Mouse (Mus musculus) adrenal gland, postnatal 14 days (tissue): ENCODE measurements at regions not wholly inside any gene's neighbourhood (a gene's known extent, or its start where the extent isn't known, plus 50 kb on each side); places are given as distances from the start of the nearest gene placed in this dataset.

Experiments used
- DNase-seq: peaks from one replicate; pipeline ENCODE4 v3.0.0; 2021; ENCODE audit warnings: mixed read lengths

DNA sequence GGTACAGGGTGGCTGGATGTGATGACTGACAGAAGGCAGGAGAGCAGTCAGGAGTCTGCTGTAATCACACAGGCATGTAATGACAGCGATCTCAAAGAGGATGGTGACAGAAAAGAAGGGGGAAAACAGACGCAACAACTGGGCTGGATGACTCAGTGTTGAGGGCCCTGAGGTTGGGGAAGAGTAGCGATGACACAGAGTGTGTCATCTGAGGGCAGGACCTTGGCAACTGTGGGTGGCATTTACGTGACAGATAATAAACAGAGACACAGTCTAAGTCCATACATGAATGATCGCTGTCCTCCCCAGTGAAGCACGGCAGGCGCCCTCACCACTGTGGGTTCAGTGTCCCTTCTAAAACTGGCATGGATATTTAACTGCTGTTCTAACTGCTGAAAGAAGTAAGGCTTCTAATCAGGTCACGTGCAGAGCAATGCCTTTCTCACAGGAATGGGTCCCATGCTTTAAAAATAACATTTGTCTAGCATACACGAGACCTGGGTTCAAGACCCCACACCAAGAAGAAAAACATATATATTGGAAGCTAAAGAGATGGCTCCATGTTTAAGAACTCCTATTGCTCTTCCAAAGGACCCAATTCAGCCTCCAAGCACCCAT is 163.8 kb upstream of the Zfp703 start:
- peak; percentile 81 for DNase-seq

DNA sequence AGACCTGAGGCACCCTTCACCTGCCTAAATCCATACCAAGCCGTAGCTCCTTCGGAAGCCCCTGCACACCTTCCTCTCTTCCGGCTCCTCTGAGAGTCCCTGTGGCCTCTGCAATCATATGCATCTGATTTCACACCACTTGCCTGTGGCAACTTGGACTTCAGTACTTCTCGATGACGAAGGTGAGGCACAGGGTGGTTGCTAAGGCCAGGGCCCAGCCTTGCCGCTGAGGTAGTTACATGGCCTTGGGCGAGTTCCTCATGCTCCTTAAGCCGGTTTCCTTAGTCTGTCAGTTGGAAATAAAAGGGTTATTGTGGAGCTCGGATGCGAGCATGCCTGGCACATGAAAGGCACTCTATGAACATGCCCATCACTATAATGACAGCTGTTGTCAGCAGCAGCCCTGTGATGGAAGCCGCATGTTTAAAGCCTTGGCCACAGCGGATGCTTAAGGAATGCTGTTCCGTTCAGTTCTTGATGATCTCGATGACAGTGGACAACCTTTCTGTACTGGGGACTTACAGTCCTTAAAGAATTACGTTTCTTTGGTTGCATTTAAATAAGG is 162.0 kb upstream of the Zfp703 start:
- no peak for DNase-seq

DNA sequence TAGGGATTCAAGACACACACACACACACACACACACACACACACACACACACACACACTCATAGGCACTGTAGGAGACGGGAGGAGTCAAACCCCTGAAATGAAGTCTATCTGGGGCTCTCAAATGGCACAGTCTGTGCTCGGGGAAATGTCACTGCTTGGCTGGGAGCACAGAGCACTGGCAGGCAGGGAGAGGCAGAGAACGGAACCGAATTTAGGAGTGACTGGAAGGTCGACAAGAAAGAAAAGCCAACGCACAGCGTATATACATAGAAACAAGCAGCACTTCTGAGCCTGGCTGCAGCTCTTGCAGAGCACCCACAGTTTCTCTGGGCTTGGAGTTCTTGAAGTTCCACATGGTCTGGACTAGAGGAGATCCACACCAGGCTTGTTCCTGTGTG is 160.1 kb upstream of the Zfp703 start:
- DNase-seq, result no peak

DNA sequence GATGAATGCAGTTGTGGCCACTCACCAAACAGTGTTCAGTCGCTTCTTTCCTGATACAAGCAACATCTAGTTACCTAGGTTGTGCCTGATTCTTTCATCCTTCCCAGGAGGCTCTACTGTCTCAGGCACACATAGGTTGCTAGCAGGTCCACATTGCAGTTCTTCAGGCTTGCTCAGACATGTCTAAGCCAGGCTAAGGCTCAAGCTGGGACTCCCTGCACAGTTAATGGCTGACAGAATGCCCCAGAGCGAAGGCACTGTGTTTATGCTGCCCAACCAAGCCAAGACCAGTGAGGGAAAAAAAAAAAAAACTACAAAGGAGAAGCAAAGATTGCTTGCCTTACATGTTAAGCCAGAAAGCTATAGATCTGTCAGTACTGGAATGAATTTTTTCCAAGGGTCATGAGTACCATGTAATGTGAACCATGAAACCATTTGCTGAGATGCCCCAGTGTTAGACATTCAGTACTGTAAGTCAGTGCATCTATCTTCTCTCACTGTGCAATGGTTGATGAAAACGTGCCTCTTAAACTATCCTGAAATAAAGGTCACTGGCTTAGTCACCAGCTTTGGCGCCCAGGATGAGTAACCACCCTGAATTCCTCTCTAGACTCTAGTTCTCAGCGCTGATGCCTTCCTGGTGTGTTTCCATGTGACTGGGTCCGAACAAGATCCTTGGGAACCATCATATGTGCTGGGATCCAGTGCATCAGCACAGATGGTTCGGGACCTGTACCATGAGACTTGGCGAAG is 152.8 kb upstream of the Zfp703 start:
- peak; percentile 71 for DNase-seq

DNA sequence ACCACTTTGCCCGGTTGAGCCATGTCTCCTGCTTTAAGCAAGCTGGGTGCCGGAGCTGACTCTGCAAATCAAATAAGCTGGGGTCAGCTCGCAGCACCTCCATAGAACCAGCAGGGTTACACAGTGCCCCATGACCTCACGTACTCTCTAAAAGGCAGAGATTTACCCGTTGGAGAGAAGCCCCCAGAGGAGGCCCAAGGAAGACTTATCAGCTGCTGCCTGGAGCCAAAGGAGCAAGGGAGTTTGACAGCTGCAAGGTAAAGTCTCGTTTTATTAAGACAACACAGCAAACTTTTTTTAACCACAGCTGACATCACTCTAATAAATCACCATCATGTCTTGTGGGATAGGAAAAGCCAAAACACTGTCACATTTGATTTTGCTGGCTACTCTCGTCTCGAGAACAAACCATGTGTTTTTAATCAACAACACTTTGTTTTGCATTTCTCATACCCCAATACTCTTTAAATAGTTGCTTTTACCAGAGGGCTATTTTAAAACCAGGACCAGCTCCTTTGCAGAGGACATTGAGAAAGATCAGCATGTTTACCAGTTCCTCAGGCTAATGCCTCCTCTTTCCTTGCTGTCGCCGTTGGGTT is 148.7 kb upstream of the Zfp703 start:
- no peak for DNase-seq

DNA sequence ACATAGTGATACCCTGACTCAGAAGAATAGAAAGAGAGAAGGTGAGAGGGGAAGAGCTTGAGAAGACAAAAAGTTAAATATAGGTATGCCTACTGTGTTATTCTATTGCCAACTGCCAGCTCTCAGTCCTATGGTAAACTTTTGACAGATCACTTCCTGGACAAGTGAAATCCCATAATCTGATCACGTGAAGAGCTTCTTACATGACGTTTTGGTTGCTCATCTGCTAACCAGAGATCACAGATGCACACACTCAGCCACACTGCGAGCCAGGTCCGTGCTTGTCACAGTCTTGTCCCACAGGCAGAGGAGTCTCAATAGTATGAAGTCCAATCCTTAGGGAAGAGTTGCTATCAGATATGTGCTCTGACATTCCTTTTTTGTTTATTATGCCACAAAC is 147.8 kb upstream of the Zfp703 start:
- no peak for DNase-seq

DNA sequence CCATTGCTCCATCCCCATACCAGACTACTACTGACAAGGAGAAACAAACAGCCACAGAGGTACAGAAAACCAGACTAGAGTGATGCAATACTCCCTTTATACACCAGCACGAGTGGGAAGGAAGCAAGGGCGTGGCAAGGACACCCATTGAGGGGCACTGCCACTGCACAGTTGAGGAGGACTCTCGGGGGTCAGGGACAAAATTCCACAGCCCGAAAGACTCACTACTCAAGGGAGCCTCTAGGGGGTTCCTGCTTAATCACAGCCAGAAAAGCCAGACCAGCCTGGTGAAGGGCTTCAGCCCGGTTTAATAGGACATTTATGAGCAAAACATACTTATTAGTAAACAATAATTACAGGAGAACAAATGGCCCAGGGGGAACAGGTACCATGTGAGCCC is 146.0 kb upstream of the Zfp703 start:
- peak; percentile 37 for DNase-seq

DNA sequence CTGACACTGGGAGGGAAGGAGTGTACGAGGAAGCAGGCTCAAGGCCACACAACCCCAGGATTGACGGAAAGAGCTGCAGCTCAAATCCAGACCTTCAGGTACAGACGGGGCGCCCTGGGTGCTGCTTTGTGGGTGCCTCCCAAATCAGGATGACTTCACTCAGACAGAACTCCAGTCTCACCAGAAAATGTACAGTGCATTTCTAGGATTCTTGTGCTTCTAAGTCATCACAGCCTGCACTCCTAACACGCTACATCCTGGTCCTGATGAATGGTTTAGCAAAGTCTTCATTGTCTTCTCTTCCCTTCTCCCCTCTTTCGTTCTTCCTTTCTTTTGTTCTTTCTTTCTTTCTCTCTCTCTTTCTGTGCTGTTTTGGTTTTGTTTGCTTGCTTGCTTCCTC is 145.3 kb upstream of the Zfp703 start:
- no peak for DNase-seq

DNA sequence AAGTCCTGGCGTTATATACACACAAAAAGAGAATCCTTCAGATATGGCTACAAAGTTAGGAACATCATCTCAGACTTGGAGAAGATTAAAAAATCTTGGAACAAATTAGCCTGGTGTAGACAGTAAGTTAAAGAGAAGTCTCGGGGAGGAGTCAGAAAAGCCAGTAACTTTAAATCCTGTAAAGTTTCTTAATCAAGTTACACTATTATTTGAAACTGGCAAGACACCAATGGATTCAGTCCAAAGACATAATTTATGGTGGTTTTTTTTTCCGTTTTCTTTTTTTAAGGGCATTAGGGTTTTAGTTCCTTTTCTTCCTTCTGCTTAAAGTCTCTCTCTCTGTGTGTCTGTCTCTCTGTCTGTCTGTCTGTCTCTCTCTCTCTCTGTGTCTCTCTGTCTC is 144.6 kb upstream of the Zfp703 start:
- no peak for DNase-seq

DNA sequence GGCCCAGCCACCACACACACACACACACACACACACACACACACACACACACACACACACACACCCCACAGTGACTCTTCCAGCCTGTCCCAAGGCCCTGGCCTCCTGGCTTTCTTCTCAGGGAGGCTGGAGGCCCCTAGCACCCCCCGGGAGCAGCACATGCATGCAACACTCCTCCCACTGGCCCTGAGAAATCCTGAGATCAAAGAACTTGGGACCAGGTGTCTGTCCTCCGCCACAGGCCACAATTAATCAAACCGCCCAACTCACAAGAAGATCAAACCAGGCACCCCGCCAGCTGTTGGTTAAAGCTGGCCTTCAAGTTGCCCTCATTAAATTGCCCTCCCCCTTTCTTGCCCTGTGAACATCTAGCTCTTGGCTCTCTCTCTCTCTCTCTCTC is 143.8 kb upstream of the Zfp703 start:
- DNase-seq, result peak; percentile 94

DNA sequence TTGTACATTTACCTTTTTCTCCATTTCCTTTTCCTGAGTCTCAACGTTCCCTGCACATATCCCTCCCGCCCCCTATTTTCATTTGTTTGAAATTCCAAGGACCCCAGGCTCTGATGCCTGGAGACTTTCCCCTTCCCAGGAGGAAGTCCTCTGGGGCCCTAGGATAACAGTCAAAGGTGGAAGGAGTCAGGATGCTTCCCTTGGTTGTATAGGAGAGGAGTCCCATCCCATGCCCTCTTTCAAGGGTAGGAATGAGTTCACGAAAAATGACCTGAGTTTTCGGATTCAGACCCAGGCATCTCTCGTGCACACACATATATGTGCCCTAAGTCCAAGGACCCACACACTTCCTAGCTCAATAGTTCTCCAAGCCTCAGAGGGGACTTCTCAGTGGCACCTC is 143.3 kb upstream of the Zfp703 start:
- no peak for DNase-seq

DNA sequence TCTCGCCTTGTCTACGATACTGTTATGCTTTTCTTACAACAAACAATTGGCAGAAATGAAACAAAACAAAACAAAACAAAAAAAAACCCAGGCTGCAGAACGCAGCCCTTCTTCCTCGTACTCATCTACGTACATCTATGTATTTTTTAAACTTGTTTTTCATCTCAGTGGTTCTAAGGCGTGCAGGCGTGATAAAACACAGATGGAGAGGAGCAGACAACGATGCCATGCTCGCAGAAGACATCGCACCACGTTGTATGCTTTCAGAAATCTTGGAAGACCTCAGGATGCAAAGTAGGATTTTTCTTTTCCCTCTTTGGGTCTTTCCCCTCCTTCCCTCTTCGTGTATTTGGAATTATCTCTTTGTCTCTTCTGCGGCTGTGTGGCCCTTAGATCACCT is 142.5 kb upstream of the Zfp703 start:
- no peak for DNase-seq

DNA sequence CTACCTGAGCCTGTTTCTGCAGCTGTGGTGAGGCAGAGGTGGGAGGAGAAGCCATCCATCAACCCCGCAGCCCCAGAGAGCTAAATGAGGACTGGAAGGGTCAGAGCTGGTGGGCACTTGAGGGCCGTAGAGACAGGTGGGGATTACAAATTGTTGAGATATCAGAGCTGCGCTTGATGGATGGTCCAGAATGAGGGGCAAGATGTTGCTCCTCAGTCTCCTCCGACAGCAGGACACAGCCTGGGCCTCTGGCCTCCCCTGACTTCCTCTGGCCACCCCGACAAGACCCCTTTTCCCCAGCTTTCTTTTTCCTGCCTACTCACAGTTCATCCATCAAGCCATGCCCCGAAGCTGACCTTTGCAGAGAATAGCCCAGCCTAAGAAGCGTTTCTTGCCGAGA is 142.0 kb upstream of the Zfp703 start:
- DNase-seq, result no peak

DNA sequence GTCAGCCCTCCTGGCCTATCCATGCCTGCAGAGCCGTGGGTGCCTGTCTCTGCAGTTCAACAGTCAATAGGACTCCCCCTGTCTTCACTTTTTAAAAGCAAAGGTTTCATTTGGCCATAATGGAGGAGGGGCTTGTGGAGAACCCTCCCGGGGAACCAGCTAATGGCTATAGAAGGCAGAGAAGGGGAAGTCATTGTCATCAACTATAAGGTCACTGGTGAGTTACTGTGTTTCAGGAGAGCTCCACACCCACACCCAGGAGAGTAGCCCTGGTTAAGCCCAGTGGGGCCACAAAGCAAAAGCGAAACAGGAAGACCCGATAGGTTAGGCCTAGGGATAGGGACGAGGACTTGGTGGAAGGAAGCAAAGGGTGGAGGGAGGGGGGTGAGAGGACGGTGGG is 141.5 kb upstream of the Zfp703 start:
- DNase-seq, result no peak

DNA sequence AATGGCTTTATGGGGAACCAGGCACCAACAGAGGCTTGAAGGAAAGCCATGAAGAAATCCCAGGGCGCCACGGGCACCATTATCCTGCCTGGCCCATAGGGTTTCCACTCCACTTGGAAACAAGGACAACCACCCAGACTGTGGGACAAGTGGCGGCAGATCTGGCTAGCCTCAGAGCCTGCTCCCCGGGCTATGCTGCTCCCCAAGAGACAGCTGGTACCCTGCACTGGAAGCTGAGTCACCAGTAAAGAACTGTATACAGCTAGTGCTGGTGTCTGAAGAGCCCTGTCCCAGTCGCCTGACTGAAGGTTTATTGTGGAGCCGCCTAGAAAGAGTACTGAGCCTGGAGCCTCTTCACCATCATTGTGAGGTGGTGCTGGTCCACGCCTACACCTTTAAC is 140.6 kb upstream of the Zfp703 start:
- no peak for DNase-seq

DNA sequence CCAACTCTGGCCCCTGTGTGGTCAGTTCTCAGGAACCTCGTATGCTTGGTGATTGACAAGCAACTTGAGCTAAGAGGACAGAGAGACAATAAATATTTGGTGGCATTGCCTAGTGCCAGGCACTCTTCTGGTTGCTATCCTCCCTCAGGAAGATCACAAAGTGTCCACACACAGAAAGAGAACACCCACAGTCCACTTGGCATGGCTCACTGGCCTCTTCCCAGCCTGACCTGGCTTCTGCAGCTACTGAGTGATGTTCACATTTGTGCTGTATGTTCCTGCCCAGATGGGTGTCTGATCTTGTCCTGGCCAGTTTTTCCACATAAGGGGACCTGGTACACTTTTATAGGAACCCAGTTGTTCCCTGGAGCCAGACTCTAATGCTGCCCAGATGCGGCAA is 136.8 kb upstream of the Zfp703 start:
- no peak for DNase-seq

DNA sequence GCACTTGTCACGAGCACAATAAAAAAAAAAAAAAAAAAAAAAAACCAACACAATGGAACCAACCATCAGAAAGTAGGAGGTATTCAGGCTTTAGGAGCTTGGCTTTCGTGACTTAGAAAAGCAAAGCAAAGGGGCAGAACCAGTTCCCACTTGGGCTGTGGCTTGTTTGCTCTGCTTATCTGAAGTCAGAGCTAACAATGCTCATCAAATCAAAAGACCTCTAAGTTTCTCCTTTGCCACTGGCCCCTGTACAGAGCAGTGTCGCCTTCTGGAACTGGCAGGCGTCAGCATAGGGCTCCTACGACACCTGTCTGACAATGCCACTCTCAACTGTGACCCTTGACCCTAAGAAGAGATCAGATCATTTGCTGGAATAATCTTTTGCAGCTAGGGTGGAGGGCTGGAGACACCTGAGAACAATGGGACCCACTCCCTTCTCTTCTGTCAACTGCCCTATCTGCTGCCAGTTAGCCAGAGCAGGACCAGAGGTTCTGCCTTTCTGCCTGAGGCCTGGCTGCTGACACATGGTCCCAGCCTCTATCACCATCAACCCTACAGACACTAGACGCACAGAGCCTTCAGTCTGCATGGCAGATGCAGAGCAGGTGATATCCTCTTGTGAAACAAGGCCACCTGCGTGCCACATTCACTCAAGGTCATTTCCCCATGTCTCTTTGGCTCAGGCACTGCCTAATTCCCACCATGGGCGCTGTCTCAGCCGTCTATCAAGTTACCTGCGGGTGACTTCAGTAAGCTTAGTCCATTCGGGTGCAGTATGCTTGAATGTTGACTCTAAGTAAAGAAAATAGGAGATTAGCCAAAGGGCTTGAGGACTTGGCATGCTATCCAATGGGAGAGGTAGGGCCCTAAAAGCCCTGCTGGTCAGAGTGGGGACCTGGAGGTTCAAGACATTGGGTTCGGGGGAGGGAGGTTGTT is 136.1 kb upstream of the Zfp703 start:
- no peak for DNase-seq

DNA sequence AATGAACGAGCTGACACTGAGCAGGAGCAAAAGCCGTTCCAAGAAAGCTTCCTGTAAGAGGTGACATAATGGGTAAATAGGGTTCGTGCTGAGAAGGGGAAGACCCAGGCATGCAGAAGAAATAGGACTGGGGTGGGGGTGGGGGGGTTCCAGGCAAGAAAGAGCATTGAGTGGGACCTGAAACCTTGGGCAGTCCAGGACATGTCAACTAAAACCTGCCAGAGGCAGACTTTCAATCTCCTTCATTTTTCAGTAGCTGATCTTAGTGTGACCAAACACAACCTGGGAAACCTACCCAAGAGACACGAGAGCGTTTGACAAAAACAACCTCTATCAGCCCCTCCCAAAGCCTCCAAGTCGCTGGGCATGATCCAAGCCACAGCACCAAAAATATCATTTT is 133.4 kb upstream of the Zfp703 start:
- no peak for DNase-seq

DNA sequence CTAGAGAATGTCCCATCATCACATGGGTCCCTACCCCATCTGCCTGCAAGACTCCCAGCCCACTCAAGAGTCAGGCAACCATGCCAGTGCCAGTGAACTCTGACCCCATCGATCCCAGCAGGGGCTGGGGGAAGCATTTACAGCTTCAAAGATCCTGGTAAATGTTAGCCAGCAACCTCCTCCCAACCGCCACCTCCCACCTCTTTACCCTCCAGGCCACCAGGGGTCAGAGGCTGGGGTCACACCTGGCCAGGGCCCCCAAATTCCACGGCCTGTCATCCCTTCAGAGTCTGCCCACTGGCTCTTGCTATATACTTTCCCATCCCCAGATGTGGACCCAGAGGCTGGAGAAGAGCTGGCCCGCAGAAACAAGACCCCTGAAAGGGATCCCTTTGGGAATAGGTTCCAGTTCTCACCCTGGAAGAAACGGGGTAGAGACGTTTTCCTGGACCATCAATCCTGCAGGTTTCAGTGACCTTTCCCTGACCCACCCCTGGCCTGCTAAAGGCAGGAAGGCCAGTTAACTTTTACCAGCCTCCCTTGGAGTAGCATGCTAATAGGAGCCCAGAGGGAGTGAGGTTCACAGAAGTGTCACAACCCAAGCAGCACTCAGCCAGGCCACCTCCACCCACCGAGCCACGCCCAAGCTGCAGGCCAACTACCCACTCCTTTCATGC is 132.9 kb upstream of the Zfp703 start:
- DNase-seq, result peak; percentile 66

DNA sequence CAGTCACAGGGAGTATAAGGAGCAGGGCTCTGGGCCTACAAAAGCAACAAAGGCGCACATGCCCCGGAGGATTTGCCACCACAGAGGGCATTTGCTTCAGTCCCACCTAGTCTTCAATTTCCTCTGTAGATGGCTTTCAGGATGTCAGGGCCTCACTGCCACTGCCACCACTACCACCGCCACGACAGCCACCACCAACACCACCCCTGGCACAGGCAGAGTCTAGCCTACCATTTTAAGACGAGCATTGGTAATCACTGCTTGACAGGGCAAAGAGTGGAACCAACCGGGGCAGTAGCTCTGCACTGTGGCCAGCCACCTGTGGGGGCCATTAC is 132.3 kb upstream of the Zfp703 start:
- no peak for DNase-seq

DNA sequence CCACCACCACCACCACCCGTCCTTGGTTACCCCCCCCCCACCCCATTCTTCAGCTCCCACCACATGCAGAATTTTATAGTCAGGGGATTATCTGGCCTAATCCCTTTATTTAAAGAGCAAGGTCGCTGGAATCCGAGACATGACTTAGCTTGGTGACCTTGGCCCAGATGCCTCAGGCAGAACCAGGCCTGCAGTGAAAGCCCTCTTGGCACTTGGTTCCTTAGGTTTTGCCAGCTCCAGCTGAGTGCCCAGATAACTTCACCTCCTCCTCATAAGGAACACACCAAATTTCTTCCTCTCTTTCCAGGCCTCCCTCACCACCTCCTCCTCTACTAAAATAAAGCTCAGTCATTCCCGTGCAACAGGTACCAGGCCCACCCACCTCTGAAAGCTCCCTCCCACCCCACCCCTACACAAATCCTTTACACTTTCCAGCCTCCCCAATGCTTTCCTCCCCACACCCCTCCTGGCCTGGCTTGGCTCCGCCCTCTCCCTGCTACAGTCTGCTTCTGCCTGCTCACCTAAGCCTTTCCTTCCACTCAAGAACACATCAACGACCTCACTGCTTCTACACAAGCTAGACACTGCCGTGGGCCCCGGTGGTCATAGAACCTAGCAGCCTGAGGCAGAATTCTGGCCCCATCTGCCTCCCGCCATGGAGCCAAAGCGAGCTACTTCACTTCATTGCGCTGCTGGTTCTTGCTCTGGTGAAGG is 131.5 kb upstream of the Zfp703 start:
- peak; percentile 87 for DNase-seq
